21 mouse cellular contexts compared by ENCODE assay signal in genomic region chr2:156664407-156664806, GRCm38 (mm10). TPM values are rescaled to one million over a fixed set of nuclear protein-coding genes. Genes with fewer than 3 reads are reported as not detected.
DNase-seq lines count a peak whose midpoint lies in the region; TF ChIP-seq lines count a peak whose summit lies in the region.
"Had no signal": no experiment of that assay in that cellular context is flagged by ENCODE, and none has a peak within 500 bp of the region (broad histone marks: within the 10 kb centered on the region; RNA-seq: fewer than 3 reads in every experiment).

No protein-coding gene starts in this region.

- peaks cover 24% of the 10 kb centered on the region for H3K4me1 ChIP-seq in cortical plate, adult 2 months (ENCODE audit: control insufficient read depth, insufficient read depth, low read length)

- TF ChIP-seq CTCF in left cerebral cortex, adult 2 months (IDR thresholded peaks at IDR 0.05) = no peak
- TF ChIP-seq CTCF in cortical plate, adult 2 months (IDR thresholded peaks at IDR 0.05; ENCODE audit: extremely low read depth, insufficient read depth, low read length) = no peak

- H3K27ac ChIP-seq in left cerebral cortex, adult 2 months = peak overlapping the region; percentile 70
- H3K27ac ChIP-seq in cortical plate, adult 2 months (ENCODE audit: insufficient read depth, low read length) = peak overlapping the region; percentile 55; the same call in 1 of the 2 replicates
- H3K27ac ChIP-seq: hindbrain, embryonic 13.5 days; liver, embryonic 14.5 days; midbrain, embryonic 12.5 days; neural tube, embryonic 12.5 days had no signal

- H3K4me3 ChIP-seq in left cerebral cortex, adult 2 months = no peak overlapping the region
- H3K4me3 ChIP-seq in cortical plate, adult 2 months (ENCODE audit: insufficient read depth, low read length) = no peak overlapping the region
- H3K4me3 ChIP-seq: heart, embryonic 12.5 days; hindbrain, embryonic 13.5 days; midbrain, embryonic 12.5 days; neural tube, embryonic 12.5 days had no signal

- DNase-seq in left cerebral cortex, adult 2 months (ENCODE audit: extremely low spot score in 1 of 2, low spot score in 2 of 2) = peak; percentile 40 to 60
- no peak for DNase-seq in left cerebral cortex, postnatal 4 days
- peak; percentile 56 for DNase-seq in ZHBTc4 (ENCODE audit: low read depth, low spot score)
- DNase-seq in right cerebral cortex, postnatal 14 days = peak; percentile 37
- DNase-seq in thymus, postnatal 25 days = no peak
- DNase-seq in kidney, adult 11 months = no peak
- DNase-seq: adrenal gland, postnatal 14 days; cerebellum, adult 11-12 months; cerebellum, postnatal 14 days; embryo, embryonic 11 days; heart, adult 11 months; heart, postnatal 14 days; kidney, adult 8-10 months; kidney, postnatal 25 days; thymus, postnatal 36 days had no signal

- no peak for TF ChIP-seq POLR2A in cortical plate, adult 2 months (IDR thresholded peaks at IDR 0.05; ENCODE audit: extremely low read depth, insufficient read depth, low read length)

- intact Hi-C loops in left cerebral cortex, adult 2 months (cut with DNase I) = loop anchor here (1.0 to 2.0 kb wide), 5 partner anchors 10 to 52 kb away; partner anchors contain the start of gene Dlgap4
- intact Hi-C loops in left cerebral cortex, postnatal 4 days (cut with DNase I) = no loop called here

RNA-seq across cellular contexts. Expression of gene Dlgap4, which starts 50.9 kb away (rescaled TPM):
- 100 to 1,000 TPM; 248 to 254 TPM for total RNA-seq in left cerebral cortex, adult 2 months (2021)
- 100 to 1,000 TPM; 306 to 315 TPM for total RNA-seq in left cerebral cortex, postnatal 4 days (2021)
- polyA plus RNA-seq in cortical plate, adult 2 months (2012; rRNA removed) = 205 and 222 TPM in 2 replicates

Comparison
In these comparisons a context has a peak if more than half of its experiments do, and no peak if none do; other contexts are left out.
1. DNase-seq: peak in left cerebral cortex, adult 2 months (2 of 2), ZHBTc4 (single experiment) and right cerebral cortex, postnatal 14 days (single experiment); none in left cerebral cortex, postnatal 4 days (single experiment), thymus, postnatal 25 days (single experiment) and kidney, adult 11 months (single experiment).